Mouse (Mus musculus): ENCODE results near the gene Abat. TPM values are rescaled to one million over a fixed set of nuclear protein-coding genes. Genes with fewer than 3 reads are reported as not detected.

The Abat gene
- 37.8 and 46.2 TPM in 2 replicates for polyA plus RNA-seq (2015; fragmentation: Nextera tagmentation; extraction: Ambion mirVana)

- Histone ChIP-seq H3K4me3 (ENCODE audit: low read depth, low read length) (peak within 1 kb of the TSS; percentile 56), H3K36me3 (ENCODE audit: control insufficient read depth, insufficient read depth) (no peaks in the 10 kb centered on the region), H3K27me3 (ENCODE audit: control insufficient read depth, insufficient read depth, low read depth, low read length) (peaks cover 14% of the 10 kb centered on the region), H3K9me3 (replicated peaks; ENCODE audit: control insufficient read depth, low read length) (no peaks in the 10 kb centered on the region), H3K4me2 (ENCODE audit: low read depth, low read length) (peak within 1 kb of the TSS; percentile 48), H3K4me1 (ENCODE audit: control insufficient read depth, low read depth, low read length) (no peaks in the 10 kb centered on the region), H3K9ac (ENCODE audit: low read depth, low read length) (peak within 1 kb of the TSS; percentile 40), H3K27ac (ENCODE audit: low read length) (peak within 1 kb of the TSS; percentile 43)
- WGBS (ENCODE audit: insufficient replicate concordance): 2% methylated on average over 46 of the region's 46 CpGs
- peak; percentile 94 for ATAC-seq (ENCODE audit: low read depth)
Measured at GRCm38 (mm10) chr16:8513236-8513906, at the start of gene Abat. Gene Abat (plus strand): TSS chr16:8513429.

- Histone ChIP-seq H3K4me2 (ENCODE audit: low read depth, low read length) (peak overlapping the region; percentile 87), H3K27ac (ENCODE audit: low read length) (no peak overlapping the region), H3K9ac (ENCODE audit: low read depth, low read length) (peak overlapping the region; percentile 77; the same call in 1 of the 2 replicates), H3K4me1 (ENCODE audit: control insufficient read depth, low read depth, low read length) (peaks cover 10% of the 10 kb centered on the region), H3K27me3 (ENCODE audit: control insufficient read depth, insufficient read depth, low read depth, low read length) (no peaks in the 10 kb centered on the region), H3K9me3 (replicated peaks; ENCODE audit: control insufficient read depth, low read length) (no peaks in the 10 kb centered on the region), H3K4me3 (ENCODE audit: low read depth, low read length) (peak overlapping the region; percentile 82), H3K36me3 (ENCODE audit: control insufficient read depth, insufficient read depth) (no peaks in the 10 kb centered on the region)
- 76% methylated on average over 2 of the region's 2 CpGs for WGBS (ENCODE audit: insufficient replicate concordance)
- no peak for ATAC-seq (ENCODE audit: low read depth)
Measured at GRCm38 (mm10) chr16:8470132-8470531, 43.1 kb upstream of the Abat start.

GRCm38 (mm10) chr16:8470603-8471481 is 42.4 kb upstream of the Abat start, which contains the start of gene Mettl22:
Gene Mettl22 (plus strand): TSS chr16:8470788.
- Histone ChIP-seq H3K4me1 (ENCODE audit: control insufficient read depth, low read depth, low read length) (peaks cover 10% of the 10 kb centered on the region), H3K9ac (ENCODE audit: low read depth, low read length) (peak within 1 kb of the TSS; percentile 77), H3K9me3 (replicated peaks; ENCODE audit: control insufficient read depth, low read length) (no peaks in the 10 kb centered on the region), H3K27me3 (ENCODE audit: control insufficient read depth, insufficient read depth, low read depth, low read length) (no peaks in the 10 kb centered on the region), H3K36me3 (ENCODE audit: control insufficient read depth, insufficient read depth) (no peaks in the 10 kb centered on the region), H3K27ac (ENCODE audit: low read length) (peak within 1 kb of the TSS; percentile 63), H3K4me2 (ENCODE audit: low read depth, low read length) (peak within 1 kb of the TSS; percentile 87), H3K4me3 (ENCODE audit: low read depth, low read length) (peak within 1 kb of the TSS; percentile 82)
- under 1% methylated on average over 48 of the region's 48 CpGs for WGBS (ENCODE audit: insufficient replicate concordance)
- ATAC-seq (ENCODE audit: low read depth): peak; percentile 99

DNA sequence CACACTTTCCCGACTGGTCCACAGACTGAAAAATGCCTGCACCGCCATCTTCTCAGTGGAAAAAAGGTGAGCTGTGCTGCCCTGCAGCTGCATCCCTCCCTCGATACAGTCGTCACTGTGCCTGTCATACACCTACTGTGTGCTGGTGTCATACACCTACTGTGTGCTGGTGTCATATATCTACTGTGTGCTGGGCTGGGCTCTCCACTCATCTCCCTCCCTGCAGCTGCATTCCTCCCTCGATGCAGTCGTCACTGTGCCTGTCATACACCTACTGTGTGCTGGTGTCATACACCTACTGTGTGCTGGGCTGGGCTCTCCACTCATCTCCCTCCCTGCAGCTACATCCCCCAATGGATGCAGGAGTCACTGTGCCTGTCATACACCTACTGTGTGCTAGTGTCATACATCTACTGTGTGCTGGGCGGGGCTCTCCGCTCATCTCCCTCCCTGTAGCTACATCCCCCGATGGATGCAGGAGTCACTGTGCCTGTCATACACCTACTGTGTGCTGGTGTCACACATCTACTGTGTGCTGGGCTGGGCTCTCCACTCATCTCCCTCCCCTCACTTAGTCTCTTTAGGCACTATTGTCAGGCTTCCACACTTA is 25.7 kb upstream of the Abat start:
- 84% methylated on average over 9 of the region's 9 CpGs for WGBS (ENCODE audit: insufficient replicate concordance)
- no peak for ATAC-seq (ENCODE audit: low read depth)
- Histone ChIP-seq H3K36me3 (ENCODE audit: control insufficient read depth, insufficient read depth) (no peaks in the 10 kb centered on the region; the same call in 1 of the 2 replicates), H3K9me3 (replicated peaks; ENCODE audit: control insufficient read depth, low read length) (no peaks in the 10 kb centered on the region), H3K27ac (ENCODE audit: low read length) (no peak overlapping the region), H3K4me3 (ENCODE audit: low read depth, low read length) (no peak overlapping the region), H3K4me2 (ENCODE audit: low read depth, low read length) (no peak overlapping the region), H3K9ac (ENCODE audit: low read depth, low read length) (no peak overlapping the region), H3K4me1 (ENCODE audit: control insufficient read depth, low read depth, low read length) (no peaks in the 10 kb centered on the region), H3K27me3 (ENCODE audit: control insufficient read depth, insufficient read depth, low read depth, low read length) (no peaks in the 10 kb centered on the region)

GRCm38 (mm10) chr16:8489340-8489739 is 23.9 kb upstream of the Abat start:
- WGBS (ENCODE audit: insufficient replicate concordance): 87% methylated on average over 5 of the region's 5 CpGs
- no peak overlapping the region for H3K4me2 ChIP-seq (ENCODE audit: low read depth, low read length)
- no peaks in the 10 kb centered on the region for H3K27me3 ChIP-seq (ENCODE audit: control insufficient read depth, insufficient read depth, low read depth, low read length)
- no peaks in the 10 kb centered on the region for H3K9me3 ChIP-seq (replicated peaks; ENCODE audit: control insufficient read depth, low read length)
- H3K4me1 ChIP-seq (ENCODE audit: control insufficient read depth, low read depth, low read length): no peaks in the 10 kb centered on the region
- no peak overlapping the region for H3K9ac ChIP-seq (ENCODE audit: low read depth, low read length)
- no peak overlapping the region for H3K27ac ChIP-seq (ENCODE audit: low read length)
- H3K4me3 ChIP-seq (ENCODE audit: low read depth, low read length): no peak overlapping the region
- ATAC-seq (ENCODE audit: low read depth): no peak
- H3K36me3 ChIP-seq (ENCODE audit: control insufficient read depth, insufficient read depth): no peaks in the 10 kb centered on the region; the same call in 1 of the 2 replicates

DNA sequence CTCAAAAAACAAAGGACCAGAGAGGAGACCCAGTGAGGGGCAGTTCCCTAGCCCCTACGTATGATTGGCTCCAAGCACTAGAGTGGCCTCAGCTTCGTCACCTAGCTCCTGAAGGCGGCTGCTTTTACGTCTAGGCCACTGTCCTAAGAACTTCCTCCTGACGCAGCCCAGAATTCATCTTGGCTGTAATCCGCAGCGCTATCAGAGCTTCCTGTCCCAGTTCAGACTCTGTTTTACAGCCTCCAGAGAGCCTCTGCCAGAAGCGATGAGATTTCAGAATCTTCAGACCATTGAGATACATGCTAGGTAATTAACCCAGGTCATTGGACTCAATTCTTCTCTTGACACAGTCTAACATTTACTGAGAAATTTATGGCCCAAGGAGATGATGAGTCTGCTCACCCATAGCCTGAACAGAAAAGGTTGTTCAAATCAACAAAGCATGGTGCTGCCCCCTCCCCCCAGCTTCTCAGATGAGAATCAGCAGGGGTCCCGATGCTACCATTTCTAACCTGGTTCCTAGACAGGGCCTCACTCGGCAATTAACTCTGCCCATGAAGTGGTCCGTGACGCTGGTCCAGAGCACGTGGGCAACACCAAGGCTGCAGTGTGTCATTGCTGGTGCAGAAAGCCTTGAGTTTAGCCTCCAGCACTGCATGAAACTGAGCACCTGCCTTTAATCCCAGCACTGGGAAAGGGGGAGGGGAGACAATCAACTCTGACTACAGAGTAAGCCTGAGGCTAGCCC is 21.3 kb upstream of the Abat start:
- no peaks in the 10 kb centered on the region for H3K9me3 ChIP-seq (replicated peaks; ENCODE audit: control insufficient read depth, low read length)
- H3K4me3 ChIP-seq (ENCODE audit: low read depth, low read length): no peak overlapping the region
- no peak overlapping the region for H3K9ac ChIP-seq (ENCODE audit: low read depth, low read length)
- no peaks in the 10 kb centered on the region for H3K4me1 ChIP-seq (ENCODE audit: control insufficient read depth, low read depth, low read length)
- WGBS (ENCODE audit: insufficient replicate concordance): 35% methylated on average over 13 of the region's 13 CpGs
- no peak overlapping the region for H3K4me2 ChIP-seq (ENCODE audit: low read depth, low read length)
- no peak for ATAC-seq (ENCODE audit: low read depth)
- H3K36me3 ChIP-seq (ENCODE audit: control insufficient read depth, insufficient read depth): no peaks in the 10 kb centered on the region; the same call in 1 of the 2 replicates
- no peaks in the 10 kb centered on the region; the same call in 1 of the 2 replicates for H3K27me3 ChIP-seq (ENCODE audit: control insufficient read depth, insufficient read depth, low read depth, low read length)
- no peak overlapping the region for H3K27ac ChIP-seq (ENCODE audit: low read length)

DNA sequence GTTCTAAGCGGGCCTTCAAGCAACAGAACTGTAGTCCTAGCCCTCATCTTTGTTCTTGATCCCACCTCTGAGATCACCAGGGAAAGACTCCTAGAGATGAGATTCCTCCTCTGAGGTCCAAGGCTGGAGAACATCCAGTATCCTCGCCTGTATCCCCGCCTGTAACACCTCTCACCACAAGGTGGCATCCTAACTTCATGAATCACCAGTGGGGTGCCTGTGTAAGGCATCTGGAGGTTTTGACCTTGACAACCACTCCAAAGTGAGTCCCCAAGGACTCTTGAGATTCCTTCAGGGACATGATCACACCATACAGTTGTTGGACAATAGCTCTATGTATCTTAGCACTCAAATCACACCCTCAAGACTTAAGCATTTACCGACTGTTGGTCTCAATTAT is 19.0 kb upstream of the Abat start:
- Histone ChIP-seq H3K4me1 (ENCODE audit: control insufficient read depth, low read depth, low read length) (no peaks in the 10 kb centered on the region), H3K27me3 (ENCODE audit: control insufficient read depth, insufficient read depth, low read depth, low read length) (no peaks in the 10 kb centered on the region; the same call in 1 of the 2 replicates), H3K4me2 (ENCODE audit: low read depth, low read length) (no peak overlapping the region), H3K27ac (ENCODE audit: low read length) (no peak overlapping the region), H3K4me3 (ENCODE audit: low read depth, low read length) (no peak overlapping the region), H3K9ac (ENCODE audit: low read depth, low read length) (no peak overlapping the region), H3K9me3 (replicated peaks; ENCODE audit: control insufficient read depth, low read length) (no peaks in the 10 kb centered on the region), H3K36me3 (ENCODE audit: control insufficient read depth, insufficient read depth) (no peaks in the 10 kb centered on the region)
- 0 out of 2 replicates have a peak, but pooled peaks have one; percentile 58 for ATAC-seq (ENCODE audit: low read depth)
- WGBS (ENCODE audit: insufficient replicate concordance): 24% methylated on average over 4 of the region's 4 CpGs

DNA sequence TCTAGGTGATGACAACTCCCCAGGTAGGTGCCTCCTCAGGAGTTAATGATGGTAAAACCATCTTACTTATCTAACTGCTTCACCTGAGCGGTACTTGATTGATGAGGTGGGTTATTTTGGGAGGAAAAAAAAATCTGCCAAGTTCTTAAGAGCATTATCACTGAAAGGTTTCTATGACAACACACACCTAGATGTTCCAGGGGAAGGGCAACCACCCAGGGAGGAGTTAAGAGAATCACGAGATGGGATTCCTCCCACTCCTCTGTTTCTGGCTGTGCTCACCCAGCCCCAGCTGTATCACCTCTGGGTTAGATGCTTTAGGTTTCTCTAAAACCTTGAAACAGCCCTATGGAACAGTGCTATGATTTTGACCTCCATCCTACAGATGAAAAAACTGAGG is 16.3 kb upstream of the Abat start:
- H3K9me3 ChIP-seq (replicated peaks; ENCODE audit: control insufficient read depth, low read length): no peaks in the 10 kb centered on the region
- no peak overlapping the region for H3K4me2 ChIP-seq (ENCODE audit: low read depth, low read length)
- H3K27me3 ChIP-seq (ENCODE audit: control insufficient read depth, insufficient read depth, low read depth, low read length): no peaks in the 10 kb centered on the region; the same call in 1 of the 2 replicates
- ATAC-seq (ENCODE audit: low read depth): no peak
- H3K4me1 ChIP-seq (ENCODE audit: control insufficient read depth, low read depth, low read length): no peaks in the 10 kb centered on the region
- no peak overlapping the region for H3K9ac ChIP-seq (ENCODE audit: low read depth, low read length)
- H3K27ac ChIP-seq (ENCODE audit: low read length): no peak overlapping the region
- H3K36me3 ChIP-seq (ENCODE audit: control insufficient read depth, insufficient read depth): no peaks in the 10 kb centered on the region
- H3K4me3 ChIP-seq (ENCODE audit: low read depth, low read length): no peak overlapping the region
- 50% methylated on average over 2 of the region's 2 CpGs for WGBS (ENCODE audit: insufficient replicate concordance)

Data from liver, embryonic 16.5 days (tissue).